Mouse (Mus musculus): Measurements from ENCODE around the gene Amigo1.

Gene Amigo1

GRCm38 (mm10) chr3:108184742-108185141 is 1.4 kb upstream of the Amigo1 start:
- DNase-seq, result no peak

- no peak for DNase-seq
Observed at GRCm38 (mm10) chr3:108185460-108186097, 556 bp upstream of the Amigo1 start.

GRCm38 (mm10) chr3:108187111-108187795 is 1.1 kb downstream of the Amigo1 start:
- DNase-seq, result no peak

GRCm38 (mm10) chr3:108188716-108189490 is 2.8 kb downstream of the Amigo1 start:
- no peak for DNase-seq

GRCm38 (mm10) chr3:108189897-108190296 is 3.8 kb downstream of the Amigo1 start:
- DNase-seq, result no peak

GRCm38 (mm10) chr3:108193686-108194085 is 7.6 kb downstream of the Amigo1 start:
- no peak for DNase-seq

GRCm38 (mm10) chr3:108195287-108195686 is 9.2 kb downstream of the Amigo1 start:
- no peak for DNase-seq

- DNase-seq, result no peak
Observed at GRCm38 (mm10) chr3:108195941-108196590, 9.9 kb downstream of the Amigo1 start.

GRCm38 (mm10) chr3:108197066-108197497 is 10.9 kb downstream of the Amigo1 start:
- no peak for DNase-seq

GRCm38 (mm10) chr3:108199231-108199630 is 13.1 kb downstream of the Amigo1 start:
- no peak for DNase-seq

- peak; percentile 99 for DNase-seq
Observed at GRCm38 (mm10) chr3:108200329-108201323, 14.5 kb downstream of the Amigo1 start, which contains the start of gene Cyb561d1. Gene Cyb561d1, minus strand, starts transcription at chr3:108201212.

- no peak for DNase-seq
Observed at GRCm38 (mm10) chr3:108202506-108202905, 16.4 kb downstream of the Amigo1 start.

GRCm38 (mm10) chr3:108203212-108203611 is 17.1 kb downstream of the Amigo1 start:
- DNase-seq, result no peak

GRCm38 (mm10) chr3:108203621-108204325 is 17.6 kb downstream of the Amigo1 start:
- peak; percentile 82 for DNase-seq

GRCm38 (mm10) chr3:108204470-108204869 is 18.3 kb downstream of the Amigo1 start:
- no peak for DNase-seq

- DNase-seq, result no peak
Observed at GRCm38 (mm10) chr3:108205601-108206000, 19.5 kb downstream of the Amigo1 start.

GRCm38 (mm10) chr3:108206731-108207375 is 20.7 kb downstream of the Amigo1 start:
- no peak for DNase-seq

- no peak for DNase-seq
Observed at GRCm38 (mm10) chr3:108209001-108209400, 22.9 kb downstream of the Amigo1 start.

GRCm38 (mm10) chr3:108209536-108209935 is 23.4 kb downstream of the Amigo1 start:
- no peak for DNase-seq

- peak; percentile 93 for DNase-seq
Observed at GRCm38 (mm10) chr3:108209946-108210770, 24.0 kb downstream of the Amigo1 start.
